Mouse (Mus musculus) duodenum, adult 2 months (tissue): ENCODE measurements around the gene Rhox4a. TPM values are rescaled to one million over a fixed set of nuclear protein-coding genes. Genes with fewer than 3 reads are reported as not detected.

ENCODE experiments used
- polyA plus RNA-seq: library from polyadenylated mRNA; depleted of rRNA; stranded (reverse); fragments of >200 nt; gene quantifications from 2 replicates; pipeline ENCODE4 v1.2.3, GENCODE M21; 2012; ENCODE audit warnings: low replicate concordance; rRNA removed

Gene Rhox4a
- polyA plus RNA-seq = not detected in 2 replicates

GRCm38 (mm10) chrX:37265038-37265437 lies at the start of gene Rhox4a:
Gene Rhox4a, plus strand, starts transcription at chrX:37265338.

GRCm38 (mm10) chrX:37222158-37222557 lies 43.0 kb upstream of the Rhox4a start, which contains the start of gene Rhox1:
Gene Rhox1, minus strand, starts transcription at chrX:37222258.

GRCm38 (mm10) chrX:37244676-37245075 lies 20.5 kb upstream of the Rhox4a start, which contains the start of gene Rhox2a:
Gene Rhox2a, plus strand, starts transcription at chrX:37244976.

GRCm38 (mm10) chrX:37249619-37250018 lies 15.5 kb upstream of the Rhox4a start, which contains the start of gene Rhox3a:
Gene Rhox3a, plus strand, starts transcription at chrX:37249919.

Other genes starting within 250 kb of the Rhox4a start
- 0.36 TPM in 1 of 2 replicates, not detected in the other for gene Sowahd, start 216.5 kb upstream of the Rhox4a start, polyA plus RNA-seq
- gene Rpl39, start 179.9 kb upstream of the Rhox4a start, polyA plus RNA-seq = 4.4 and 5.6 TPM in 2 replicates
- gene Upf3b, start 155.0 kb upstream of the Rhox4a start, polyA plus RNA-seq = 0.21 and 0.32 TPM in 2 replicates
- gene Nkap, start 138.5 kb upstream of the Rhox4a start, polyA plus RNA-seq = 0.83 and 1.0 TPM in 2 replicates
- gene Akap14, start 96.5 kb upstream of the Rhox4a start, polyA plus RNA-seq = 0.06 TPM in 1 of 2 replicates, not detected in the other
- gene Ndufa1, start 74.2 kb upstream of the Rhox4a start, polyA plus RNA-seq = 71.2 and 175 TPM in 2 replicates
- gene Rnf113a1, start 74.1 kb upstream of the Rhox4a start, polyA plus RNA-seq = 0.85 and 1.2 TPM in 2 replicates
- gene Gm9, start 54.3 kb upstream of the Rhox4a start, polyA plus RNA-seq = not detected in 2 replicates
- not detected in 2 replicates for gene Rhox1, start 43.1 kb upstream of the Rhox4a start, polyA plus RNA-seq
- gene Rhox2a, start 20.4 kb upstream of the Rhox4a start, polyA plus RNA-seq = not detected in 2 replicates
- gene Rhox3a, start 15.4 kb upstream of the Rhox4a start, polyA plus RNA-seq = not detected in 2 replicates
- gene Rhox3a2, start 114.7 kb downstream of the Rhox4a start, polyA plus RNA-seq = not detected in 2 replicates
- not detected in 2 replicates for gene Rhox4a2, start 125.5 kb downstream of the Rhox4a start, polyA plus RNA-seq
- not detected in 2 replicates for gene Rhox2b, start 146.7 kb downstream of the Rhox4a start, polyA plus RNA-seq
- not detected in 2 replicates for gene Rhox4b, start 167.2 kb downstream of the Rhox4a start, polyA plus RNA-seq
- not detected in 2 replicates for gene Rhox2c, start 188.3 kb downstream of the Rhox4a start, polyA plus RNA-seq
- gene Rhox3c, start 193.2 kb downstream of the Rhox4a start, polyA plus RNA-seq = not detected in 2 replicates
- not detected in 2 replicates for gene Rhox4c, start 215.0 kb downstream of the Rhox4a start, polyA plus RNA-seq
- gene Rhox2d, start 228.1 kb downstream of the Rhox4a start, polyA plus RNA-seq = not detected in 2 replicates
- gene Rhox4d, start 249.0 kb downstream of the Rhox4a start, polyA plus RNA-seq = not detected in 2 replicates